Mouse (Mus musculus) 416B (cell line): ENCODE measurements around the gene Adig.

Experiments
- DNase-seq: peaks from one replicate; pipeline ENCODE4 v3.0.0; 2011; ENCODE audit warnings: low read depth

Gene Adig

DNA sequence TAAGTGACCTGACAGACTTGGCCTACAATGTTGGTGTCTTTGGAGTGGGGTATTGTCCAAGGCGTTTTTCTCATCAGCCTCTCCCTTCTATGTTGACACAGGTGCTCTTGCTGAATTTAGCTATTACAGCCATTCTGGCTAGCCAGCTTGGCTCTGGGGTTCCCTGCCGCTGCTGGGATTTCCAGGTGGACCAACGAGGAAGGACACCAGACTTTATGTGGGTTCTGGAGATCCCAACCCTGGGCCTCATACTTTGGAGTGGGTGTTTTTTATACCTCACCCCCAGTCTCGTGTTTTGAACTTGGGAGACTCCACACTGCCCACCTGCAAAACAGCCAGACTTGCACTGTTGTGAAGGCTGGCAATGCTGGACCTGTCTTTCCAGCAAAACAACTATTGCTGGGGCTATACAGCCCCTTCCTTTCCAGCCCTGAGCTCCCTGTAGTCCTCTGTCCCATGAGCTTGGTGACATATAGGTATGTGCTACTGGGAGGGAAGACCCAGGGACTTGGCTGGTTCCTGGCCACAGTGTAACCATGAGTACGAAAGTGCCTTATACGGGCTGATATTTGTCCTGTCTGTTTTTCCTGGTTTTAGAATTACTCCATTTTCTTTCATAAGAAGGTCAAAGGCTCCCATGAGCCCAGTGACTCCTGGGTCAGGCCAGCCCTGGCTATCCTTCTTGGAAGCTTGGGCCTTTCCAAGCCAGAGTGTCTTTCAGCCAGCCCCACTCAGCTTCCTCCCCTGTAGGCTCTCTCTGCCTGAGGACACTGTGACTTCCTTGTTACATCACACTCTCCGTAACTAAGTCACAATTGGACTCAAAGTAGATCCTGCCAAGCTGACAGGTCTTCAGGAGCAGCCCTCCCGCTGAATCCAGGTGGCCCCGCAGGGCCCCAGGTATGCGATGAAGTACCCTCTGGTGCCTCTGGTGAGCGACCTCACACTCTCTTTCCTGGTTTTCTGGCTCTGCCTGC lies at the start of gene Adig:
Gene Adig, plus strand, starts transcription at position 777 of the 977 bp plus-strand sequence.
- DNase-seq, result no peak

DNA sequence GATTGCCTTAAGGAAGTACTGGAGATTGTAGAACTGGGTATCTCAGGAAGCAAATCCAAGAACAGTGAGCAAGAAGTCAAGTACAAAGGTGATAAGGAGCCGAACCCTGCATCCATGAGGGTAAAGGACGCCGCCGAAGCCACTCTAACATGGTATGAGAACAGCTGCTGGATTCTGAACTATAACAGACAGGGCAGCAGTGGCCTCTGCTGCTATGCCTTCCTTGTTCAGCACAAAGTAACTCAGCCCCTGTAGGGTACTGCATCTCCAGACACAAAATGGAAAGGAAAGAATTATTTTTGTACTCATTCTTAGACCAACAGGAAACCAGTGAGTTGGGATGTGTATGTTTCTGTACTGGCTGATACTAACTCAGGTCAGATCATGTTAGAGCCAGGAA lies 46.0 kb upstream of the Adig start:
- DNase-seq, result no peak

DNA sequence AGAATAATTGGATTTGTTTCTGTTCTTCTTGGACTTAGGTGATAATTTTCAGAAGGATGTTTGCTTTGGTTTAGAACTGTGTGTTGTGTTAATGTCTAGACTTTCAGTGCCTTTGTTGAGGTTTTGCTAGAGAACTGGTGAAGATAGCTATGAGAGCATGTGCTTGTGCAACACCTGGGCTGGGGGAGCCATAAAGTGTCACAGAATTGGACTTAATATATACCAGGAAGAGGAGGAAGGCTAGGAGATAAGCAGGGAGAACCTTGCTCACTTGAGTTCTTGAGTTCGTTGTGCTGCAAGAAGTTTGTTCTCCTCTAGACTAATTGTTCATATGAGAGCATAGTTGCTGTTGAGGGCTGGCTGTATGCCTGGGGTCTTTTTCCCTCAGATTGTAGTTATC lies 44.8 kb upstream of the Adig start:
- no peak for DNase-seq

DNA sequence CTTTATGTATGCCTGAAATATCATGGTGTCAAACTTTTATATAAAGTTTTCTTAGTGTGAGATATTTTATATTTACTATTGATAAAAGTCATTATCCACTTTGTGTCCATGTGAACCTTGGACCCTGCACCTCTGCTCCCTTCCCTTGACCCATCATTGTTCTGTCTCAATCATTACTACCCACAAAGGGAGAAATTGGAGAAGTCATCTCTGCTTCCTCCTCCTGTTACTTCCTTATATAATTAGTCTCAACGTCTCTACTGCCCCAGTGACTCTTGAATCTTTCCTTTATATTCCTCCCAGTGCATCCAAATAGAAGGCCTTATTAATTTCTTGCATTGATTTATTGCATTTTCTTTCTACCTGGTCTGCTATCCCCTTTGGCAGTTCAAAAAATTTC lies 40.0 kb upstream of the Adig start:
- DNase-seq, result peak; percentile 18

DNA sequence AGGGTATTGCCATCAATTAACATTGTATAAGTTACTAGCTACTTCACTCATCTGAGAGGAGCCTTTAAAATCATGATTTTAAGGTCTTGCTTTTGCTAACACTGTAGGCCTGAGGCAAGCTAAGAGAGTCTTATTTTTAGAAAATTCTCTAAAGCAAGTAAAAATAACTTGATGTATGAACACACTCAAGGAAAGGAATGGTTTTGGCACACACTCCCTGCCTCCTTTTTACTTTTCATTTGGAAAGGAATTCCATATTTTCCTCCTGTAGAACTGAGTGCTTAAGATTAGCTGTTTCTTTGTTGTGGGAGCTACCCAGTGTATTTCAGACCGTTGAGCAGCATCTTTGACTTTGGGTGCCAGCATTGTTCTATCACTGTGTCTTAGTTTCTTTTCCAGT lies 28.3 kb upstream of the Adig start:
- no peak for DNase-seq

DNA sequence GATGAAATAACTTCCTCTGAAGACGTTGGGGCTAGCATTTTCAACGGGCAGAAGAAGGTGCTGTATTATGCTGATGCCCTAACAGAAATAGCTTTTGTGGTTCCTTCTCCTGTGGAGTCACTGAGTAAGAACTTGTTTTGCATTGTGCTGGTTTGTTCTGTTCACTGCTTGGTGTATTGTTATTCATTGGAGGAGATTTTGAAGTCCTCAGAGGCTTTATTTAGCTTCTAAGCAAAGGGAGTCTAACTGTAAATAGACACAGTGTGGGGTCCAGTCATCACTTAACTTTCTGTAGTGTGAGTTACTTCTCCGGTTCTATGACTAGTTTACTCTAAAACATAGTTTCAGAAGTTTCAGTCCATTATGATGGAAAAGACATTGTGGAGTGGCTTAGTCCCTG lies 24.8 kb upstream of the Adig start:
- no peak for DNase-seq

DNA sequence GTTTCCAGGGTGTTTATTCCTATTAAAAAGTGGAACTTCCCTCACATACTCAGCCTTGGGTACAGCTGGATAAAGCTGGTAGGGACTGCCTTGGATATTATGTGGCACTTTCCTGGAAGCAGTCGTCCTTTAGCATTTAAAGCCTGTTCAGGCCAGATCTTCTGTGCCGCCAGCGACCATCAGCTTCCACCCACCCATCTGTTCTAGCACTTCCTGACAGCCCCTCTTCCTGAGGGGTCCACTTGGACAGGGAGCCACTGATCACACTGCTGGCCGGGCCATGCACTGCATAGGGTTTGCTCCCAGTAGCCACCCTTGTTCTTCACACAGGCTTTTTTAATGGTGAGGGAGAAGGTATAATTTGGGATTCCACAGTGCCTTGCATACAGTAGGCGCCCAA lies 4.0 kb upstream of the Adig start:
- DNase-seq, result no peak

DNA sequence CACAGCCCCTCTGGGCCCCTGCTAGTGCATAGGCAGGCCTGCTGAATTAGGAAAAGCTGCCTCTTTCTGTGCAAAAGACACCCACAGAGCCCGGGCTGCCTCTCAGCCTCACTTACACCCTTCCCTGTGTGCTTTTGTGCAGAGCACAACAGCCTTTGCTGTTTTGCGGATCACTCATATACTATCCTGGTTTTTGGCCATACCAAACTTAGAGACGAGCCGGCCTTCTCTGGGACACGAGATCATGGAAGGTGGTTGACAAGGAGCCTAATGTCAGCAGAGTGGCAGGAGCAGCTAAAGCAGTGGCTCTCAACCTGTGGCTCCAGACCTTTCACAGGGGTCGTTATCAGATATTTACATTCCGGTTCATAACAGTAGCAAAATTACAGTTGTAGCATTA lies 814 bp downstream of the Adig start:
- no peak for DNase-seq

DNA sequence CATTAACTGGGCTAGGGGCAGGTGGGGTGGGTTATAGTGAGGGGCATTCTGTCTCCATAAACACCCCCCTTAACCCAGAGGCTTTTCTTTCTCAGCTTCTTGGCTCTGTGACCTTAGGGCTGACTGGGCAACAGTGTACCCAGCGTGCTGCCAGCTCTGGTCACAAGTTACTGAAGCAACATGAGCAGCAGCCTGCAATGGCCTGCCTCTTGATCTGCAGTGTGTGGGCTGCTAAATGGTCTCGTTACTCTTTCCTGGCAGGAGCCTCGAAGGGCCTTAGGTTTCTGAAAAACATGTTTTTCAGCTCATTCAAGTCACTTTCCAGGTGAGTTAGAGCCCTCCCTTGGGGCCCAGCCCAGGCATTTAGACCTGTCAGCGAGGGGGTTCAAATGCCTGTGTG lies 1.3 kb downstream of the Adig start:
- DNase-seq, result no peak

DNA sequence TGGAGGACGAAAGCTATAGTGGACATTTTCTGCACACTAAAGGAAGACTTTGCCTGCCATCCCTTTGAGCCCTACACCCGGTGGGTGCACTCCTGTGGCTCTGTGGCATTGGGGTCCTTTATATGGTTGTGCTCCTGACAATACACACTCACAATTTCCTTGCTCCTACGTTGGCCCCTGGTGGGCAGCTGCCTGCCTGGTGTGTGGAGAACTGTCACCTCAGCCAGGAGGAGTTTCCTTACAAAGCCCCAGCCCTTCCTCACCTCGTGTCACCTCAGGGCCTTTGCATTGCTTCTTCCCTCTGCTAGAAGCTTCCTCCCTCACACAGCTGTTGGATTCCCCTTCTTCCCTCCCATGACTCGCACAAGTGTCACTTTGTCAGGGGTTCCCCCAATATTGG lies 4.1 kb downstream of the Adig start:
- DNase-seq, result no peak

DNA sequence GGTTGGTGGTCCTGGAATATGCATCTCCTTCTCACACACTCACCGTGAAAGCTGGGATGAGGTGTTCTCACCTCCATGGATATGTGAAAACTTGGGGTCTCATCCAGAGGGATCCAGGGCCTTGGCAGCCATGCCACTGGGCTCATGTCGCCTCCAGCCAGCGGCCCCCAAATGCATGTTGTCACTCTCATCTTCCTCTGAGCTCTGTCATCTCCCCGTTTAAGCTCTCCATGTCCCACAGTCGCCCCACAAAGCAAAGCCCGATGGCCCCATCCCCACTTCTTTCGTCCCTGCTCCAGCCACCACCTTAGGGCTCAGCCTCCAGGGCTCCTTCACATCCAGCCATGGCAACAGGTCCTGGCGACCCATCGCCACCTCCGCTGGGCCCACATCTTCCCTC lies 4.6 kb downstream of the Adig start:
- no peak for DNase-seq

DNA sequence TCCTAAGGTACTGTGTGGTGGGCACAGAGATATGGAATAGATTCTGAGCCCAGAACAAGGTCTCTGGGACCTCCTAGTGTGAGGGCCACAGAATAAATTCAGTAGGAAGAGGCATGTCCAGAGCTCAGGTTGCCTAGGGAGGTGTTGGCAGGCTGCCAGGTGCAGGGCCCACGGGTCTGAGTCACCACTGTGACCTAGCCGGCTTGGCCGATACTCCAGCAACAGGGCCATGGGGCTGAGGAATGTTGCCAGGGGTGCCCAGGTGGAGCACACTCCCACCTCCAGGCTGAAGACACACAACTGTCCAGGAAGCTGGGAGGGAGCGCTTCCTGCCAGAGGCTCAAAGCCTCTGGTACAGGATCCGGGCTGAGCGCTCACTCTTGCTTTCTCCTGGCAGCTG lies 8.3 kb downstream of the Adig start:
- DNase-seq, result peak; percentile 88

DNA sequence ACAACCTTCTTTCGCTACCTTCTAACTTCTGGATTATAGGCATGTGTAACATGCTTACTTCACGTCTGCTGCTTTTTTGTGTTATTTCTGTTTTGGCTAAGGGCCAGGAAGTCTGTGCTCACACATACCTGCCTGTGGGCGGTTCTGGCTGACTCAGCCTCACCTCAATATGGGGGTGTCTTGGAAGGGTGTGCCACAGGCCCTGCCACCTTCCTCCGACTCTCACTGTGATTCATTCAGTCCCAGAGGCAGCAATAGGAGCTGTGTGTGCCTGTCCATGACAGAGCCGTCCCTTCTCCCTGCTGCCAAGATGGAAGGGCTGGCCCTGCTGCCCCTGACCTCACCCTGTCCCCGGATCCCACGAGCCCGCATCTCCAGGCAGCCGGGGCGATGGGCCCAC lies 10.1 kb downstream of the Adig start, which contains the start of gene Arhgap40:
Gene Arhgap40, plus strand, starts transcription at position 269 of the 400 bp plus-strand sequence.
- no peak for DNase-seq

DNA sequence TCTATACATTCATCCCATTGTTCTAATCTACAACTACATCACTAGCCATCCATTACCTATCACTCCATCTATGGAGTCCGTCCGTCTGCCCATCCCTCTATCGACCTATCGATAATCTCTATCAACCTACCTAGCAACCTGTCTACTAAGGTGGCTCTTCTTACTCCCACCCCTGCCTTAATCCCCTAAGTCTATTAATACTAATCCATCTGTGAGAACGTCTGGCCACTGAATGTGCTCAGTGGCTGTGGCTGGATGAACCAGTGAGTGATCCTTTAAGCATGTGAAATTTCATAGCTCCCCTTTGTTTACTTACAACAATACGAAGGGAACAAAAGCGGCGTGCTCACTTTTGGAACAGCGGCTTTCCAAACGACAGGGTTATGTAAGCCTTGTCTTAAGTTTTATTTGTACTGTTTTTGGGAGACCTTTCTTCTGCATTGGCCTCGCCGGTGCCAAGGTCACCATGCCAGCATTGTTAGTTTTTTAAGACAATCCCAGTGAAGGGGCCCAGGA lies 11.5 kb downstream of the Adig start:
- no peak for DNase-seq

DNA sequence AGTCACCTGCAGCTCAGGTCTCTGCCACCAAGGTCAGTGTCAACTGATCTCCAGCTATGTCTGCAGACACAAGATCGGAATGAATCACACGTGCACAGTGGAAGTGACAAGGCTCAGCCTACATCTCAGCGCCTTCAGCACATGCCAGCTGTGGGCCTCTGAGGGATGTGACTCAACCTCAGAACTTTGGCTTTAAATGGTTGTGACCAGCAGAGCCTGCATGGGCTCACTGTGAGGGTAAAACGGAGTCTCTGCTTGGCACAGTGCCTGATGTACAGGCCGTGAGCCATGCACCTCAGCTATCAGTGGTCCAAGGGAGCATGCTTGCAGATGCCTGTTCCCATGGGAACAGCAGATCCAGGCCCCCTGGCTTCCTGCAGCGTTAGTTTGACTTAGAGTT lies 16.2 kb downstream of the Adig start:
- DNase-seq, result peak; percentile 48

DNA sequence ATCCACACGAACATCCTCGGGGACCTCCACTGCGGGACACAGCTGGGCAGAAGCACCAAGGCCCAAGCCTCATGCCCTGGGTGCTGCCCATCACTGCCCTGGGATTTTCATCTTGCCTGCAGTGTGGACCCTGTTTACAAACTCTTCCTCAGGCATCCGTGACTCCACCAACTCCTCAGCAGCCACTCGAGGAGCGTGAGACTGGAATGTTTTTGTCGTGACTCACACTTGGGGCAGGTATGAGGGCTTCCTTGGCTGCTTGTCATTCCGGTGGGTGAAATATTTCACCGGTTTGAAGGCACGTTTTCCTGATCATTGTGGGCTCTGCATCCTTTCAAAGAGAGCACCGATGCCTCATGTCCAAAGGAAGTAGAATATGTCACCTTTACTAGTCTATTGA lies 16.7 kb downstream of the Adig start:
- DNase-seq, result no peak

DNA sequence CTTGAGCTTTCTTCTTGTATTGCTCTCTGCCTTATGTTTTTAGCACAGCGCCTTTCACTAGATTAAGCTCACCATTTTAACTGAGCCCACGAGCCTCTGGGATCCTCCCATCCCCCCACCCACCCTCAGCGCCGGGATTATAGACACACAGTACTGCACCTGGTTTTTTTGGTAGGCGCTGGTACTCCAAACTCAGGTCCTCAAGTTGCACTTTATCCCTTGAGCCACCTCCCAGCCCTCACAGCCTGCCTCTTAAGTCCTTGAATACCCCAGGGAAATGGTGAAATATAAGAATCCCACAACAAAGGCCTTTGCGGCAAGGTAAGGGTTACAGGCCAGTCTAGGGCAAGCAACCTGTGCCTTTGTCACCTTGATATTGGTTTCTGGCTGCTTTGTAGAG lies 17.4 kb downstream of the Adig start:
- DNase-seq, result no peak

DNA sequence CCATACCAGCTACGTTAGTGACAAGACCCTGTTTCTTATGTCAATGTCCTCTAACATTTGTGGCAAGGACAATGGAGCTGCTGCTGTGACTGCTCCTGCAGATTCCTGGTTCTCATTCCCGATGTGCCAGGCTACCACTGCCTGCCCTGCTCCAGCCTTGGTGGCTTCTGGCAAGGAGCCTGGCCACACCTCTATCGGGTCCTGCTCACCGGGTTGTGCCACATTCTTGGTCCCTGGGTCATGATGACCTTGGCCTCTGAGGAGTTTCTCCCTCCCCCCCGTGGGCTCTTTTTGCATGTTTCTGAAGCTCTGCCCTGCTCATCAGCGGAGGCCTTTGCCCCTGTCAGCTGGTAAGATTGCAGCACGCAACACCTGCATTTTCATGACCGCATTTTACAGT lies 20.6 kb downstream of the Adig start:
- DNase-seq, result no peak

DNA sequence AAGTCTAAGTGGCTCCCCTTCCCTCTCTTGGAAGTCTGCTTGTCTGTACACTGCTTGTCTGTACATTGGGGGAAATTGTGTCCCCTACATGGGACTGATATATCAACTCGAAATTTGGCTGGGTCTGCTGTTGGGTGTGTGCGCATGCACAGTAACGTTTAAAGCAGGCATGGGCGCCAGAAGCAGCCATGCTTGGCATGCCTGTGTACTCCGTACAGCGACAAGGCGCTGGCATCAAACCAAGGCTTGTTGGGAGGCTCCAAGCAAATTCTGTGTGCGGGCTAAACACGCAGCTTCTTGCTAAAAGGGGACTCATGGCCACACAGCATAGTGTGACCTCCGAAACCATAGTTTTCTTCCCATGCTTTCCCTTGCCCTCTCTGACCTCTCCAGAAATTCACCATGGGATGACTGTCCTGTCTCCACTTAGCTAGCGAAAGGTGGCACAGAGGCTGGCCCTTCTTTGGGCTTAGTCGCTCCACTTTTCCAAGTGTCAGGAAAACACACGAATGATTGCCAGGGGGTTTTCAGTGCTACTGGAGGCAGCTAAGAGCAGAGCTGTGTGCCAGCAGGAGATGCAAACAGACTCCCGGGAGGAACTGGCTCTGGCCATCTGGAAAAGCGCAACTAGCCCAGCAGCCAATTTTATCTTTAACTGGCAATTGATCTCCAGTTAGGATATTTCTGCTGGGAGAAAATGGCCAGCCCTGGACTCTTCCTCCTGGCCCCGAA lies 21.9 kb downstream of the Adig start:
- no peak for DNase-seq

DNA sequence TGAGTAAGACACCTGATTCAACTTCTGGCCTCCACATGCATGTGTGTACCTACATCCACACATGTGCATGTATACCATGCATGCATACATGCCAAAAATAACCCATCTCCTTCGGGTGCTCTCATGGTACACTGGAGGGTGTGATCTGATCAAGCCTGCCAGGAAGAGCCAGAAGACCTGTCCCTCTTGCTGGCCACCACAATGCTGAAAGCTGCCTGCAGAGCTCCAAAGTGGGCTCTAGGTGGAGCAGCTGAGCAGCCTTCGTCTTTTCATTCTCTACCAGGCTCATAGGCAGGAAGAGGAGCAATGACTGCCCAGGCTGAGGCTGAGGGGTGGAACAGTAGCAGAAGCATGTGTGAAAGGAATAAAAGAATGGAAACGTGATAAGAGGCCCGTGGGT lies 31.7 kb downstream of the Adig start:
- peak; percentile 73 for DNase-seq

DNA sequence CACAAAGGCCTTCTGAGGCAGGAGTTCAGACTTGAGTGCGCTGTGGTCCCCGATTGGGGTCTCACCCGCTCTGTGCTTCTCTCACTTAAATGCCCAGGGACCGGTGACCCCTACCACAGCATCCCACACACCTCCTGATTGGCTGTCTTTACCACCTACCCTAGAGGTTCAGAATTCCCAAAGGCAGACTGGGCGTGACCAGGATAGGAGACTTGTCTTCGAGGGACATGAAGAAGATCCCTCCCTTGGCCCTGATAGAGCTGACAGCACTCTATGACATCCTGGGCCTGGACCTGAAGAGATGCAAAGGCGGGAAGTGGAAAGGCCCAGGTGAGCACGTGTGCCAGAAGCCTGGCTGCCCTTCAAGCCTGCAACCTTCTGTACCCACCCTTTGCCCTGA lies 32.1 kb downstream of the Adig start:
- no peak for DNase-seq

DNA sequence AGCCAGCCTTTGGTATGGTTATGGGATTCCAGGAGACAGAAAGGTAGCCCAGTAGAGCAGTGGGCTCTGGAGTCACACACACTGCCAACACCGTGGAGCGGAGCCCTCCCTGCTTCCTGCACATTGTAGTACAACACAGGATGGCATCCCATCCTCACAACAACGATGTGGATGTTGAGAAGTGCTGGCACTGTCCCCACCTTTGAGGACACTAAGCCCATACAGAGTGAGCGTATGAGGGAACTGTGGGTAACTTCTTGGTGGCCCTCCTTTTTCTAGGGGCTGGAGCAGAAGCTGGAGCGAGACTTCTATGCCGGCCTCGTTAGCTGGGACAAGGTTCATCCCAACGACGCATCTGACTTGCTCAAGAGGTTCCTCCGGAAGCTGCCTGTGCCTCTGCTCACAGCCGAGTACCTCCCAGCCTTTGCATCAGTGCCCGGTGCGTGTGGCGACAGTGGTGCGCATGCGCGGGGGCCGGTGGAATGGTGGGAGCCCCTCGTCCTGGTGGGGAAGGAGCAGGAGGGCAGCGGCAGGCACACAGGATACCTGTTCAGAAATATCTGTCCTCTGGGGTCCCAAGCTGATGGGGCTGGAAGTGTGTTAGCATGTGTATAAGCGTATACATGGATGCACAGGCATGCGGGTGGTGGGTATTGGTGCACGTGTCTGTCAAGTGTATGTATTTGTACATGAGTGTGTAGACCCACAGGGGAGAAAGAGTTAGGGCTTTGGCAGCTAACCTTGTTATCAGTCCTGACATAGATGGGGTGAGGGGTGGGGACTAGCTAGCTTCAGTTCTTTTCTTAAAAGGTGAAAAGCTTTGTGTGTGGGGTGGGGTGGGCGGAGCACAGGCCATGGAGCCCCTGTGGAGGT lies 37.3 kb downstream of the Adig start:
- DNase-seq, result no peak
